Mouse (Mus musculus): ENCODE measurements around the gene Ethe1. TPM values are rescaled to one million over a fixed set of nuclear protein-coding genes. Genes with fewer than 3 reads are reported as not detected.

Ethe1 gene
- polyA plus RNA-seq, 1 experiment: 34.7 TPM

DNA sequence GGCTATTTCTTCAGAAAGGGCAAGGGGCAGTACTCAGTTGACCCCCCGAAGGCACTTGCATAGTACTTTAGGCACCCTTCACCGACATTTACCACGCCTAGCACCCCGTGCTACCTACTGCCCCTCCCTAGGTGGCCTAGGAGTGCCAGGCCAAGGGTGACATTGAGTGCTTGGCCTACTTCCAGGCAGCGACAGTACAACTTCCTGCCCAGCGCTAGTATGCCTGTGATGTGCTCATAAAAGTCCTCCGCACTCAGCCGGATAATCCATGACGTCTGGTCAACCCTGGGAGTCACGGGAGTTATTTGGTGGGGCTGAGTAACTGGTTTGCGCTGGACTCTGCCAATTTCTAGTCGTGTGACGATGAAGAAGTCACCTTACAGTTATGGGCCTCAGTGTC is 993 bp downstream of the Ethe1 start:
- H3K4me2 ChIP-seq (ENCODE audit: low read depth): no peak overlapping the region
- H3K79me2 ChIP-seq (ENCODE audit: control insufficient read depth, insufficient read depth): no peaks in the 10 kb centered on the region
- no peak overlapping the region for H3ac ChIP-seq (ENCODE audit: control insufficient read depth, insufficient read length)
- no peak overlapping the region for H3K4me3 ChIP-seq
- TF ChIP-seq TCF12 (IDR thresholded peaks at IDR 0.05; ENCODE audit: insufficient read depth, poor library complexity, severe bottlenecking) (no peak), REST (IDR thresholded peaks at IDR 0.05; ENCODE audit: insufficient read depth, insufficient read length) (no peak), MAX (IDR thresholded peaks at IDR 0.05; ENCODE audit: low read depth) (no peak), MYOG (IDR thresholded peaks at IDR 0.05; ENCODE audit: control insufficient read depth in 1 of 3, insufficient read depth in 1 of 3, insufficient read length in 2 of 3, low read depth in 2 of 3) (no peak), POLR2A (IDR thresholded peaks at IDR 0.05; ENCODE audit: insufficient read length, low read depth) (no peak), CEBPB (IDR thresholded peaks at IDR 0.05; ENCODE audit: insufficient read depth, poor library complexity, severe bottlenecking) (no peak), SRF (IDR thresholded peaks at IDR 0.05; ENCODE audit: control insufficient read depth, insufficient read length, low read depth) (no peak), E2F4 (IDR thresholded peaks at IDR 0.05; ENCODE audit: insufficient read depth) (no peak), POLR2AphosphoS2 (IDR thresholded peaks at IDR 0.05; ENCODE audit: insufficient read length, low read depth) (no peak), TCF3 (IDR thresholded peaks at IDR 0.05; ENCODE audit: insufficient read length, low read depth) (no peak), USF1 (IDR thresholded peaks at IDR 0.05; ENCODE audit: low read depth) (no peak), MYOD1 (IDR thresholded peaks at IDR 0.05; ENCODE audit: control insufficient read depth in 1 of 3, insufficient read length in 2 of 3, low read depth in 2 of 3) (no peak)
- H3K27me3 ChIP-seq (ENCODE audit: control insufficient read depth, insufficient read depth, insufficient read length): no peaks in the 10 kb centered on the region
- H3K36me3 ChIP-seq (ENCODE audit: control insufficient read depth, insufficient read depth): no peaks in the 10 kb centered on the region

GRCm38 (mm10) chr7:24591735-24592134 is 4.4 kb downstream of the Ethe1 start:
- TF ChIP-seq MYOD1 (IDR thresholded peaks at IDR 0.05; ENCODE audit: control insufficient read depth in 1 of 3, insufficient read length in 2 of 3, low read depth in 2 of 3) (no peak), POLR2AphosphoS2 (IDR thresholded peaks at IDR 0.05; ENCODE audit: insufficient read length, low read depth) (no peak), CEBPB (IDR thresholded peaks at IDR 0.05; ENCODE audit: insufficient read depth, poor library complexity, severe bottlenecking) (no peak), SRF (IDR thresholded peaks at IDR 0.05; ENCODE audit: control insufficient read depth, insufficient read length, low read depth) (no peak), E2F4 (IDR thresholded peaks at IDR 0.05; ENCODE audit: insufficient read depth) (no peak)

DNA sequence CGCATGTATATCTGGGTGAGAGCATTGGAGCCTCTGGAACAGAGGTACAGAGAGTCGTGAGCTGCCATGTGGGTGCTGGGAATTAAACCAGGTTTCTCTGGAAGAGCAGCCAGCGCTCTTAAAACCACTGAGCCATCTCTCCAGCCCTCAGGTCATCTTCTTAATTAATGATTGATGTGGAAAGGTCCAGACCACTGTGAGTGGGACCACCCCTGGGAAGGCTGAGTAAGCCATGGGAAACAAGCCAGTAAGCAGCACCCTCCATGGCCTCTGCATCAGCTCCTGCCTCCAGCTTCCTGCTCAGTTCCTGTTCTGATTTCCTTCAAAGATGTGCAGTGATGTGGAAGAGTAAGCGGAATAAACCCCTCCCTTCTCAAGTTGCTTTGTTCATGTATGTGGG is 4.8 kb downstream of the Ethe1 start:
- Histone ChIP-seq H3K79me2 (ENCODE audit: control insufficient read depth, insufficient read depth) (no peaks in the 10 kb centered on the region), H3K4me3 (no peak overlapping the region), H3K4me2 (ENCODE audit: low read depth) (no peak overlapping the region), H3K27me3 (ENCODE audit: control insufficient read depth, insufficient read depth, insufficient read length) (no peaks in the 10 kb centered on the region), H3K36me3 (ENCODE audit: control insufficient read depth, insufficient read depth) (no peaks in the 10 kb centered on the region), H3ac (ENCODE audit: control insufficient read depth, insufficient read length) (no peak overlapping the region)
- TF ChIP-seq CEBPB (IDR thresholded peaks at IDR 0.05; ENCODE audit: insufficient read depth, poor library complexity, severe bottlenecking): no peak
- no peak for TF ChIP-seq USF1 (IDR thresholded peaks at IDR 0.05; ENCODE audit: low read depth)
- TF ChIP-seq SRF (IDR thresholded peaks at IDR 0.05; ENCODE audit: control insufficient read depth, insufficient read length, low read depth): no peak
- no peak for TF ChIP-seq TCF3 (IDR thresholded peaks at IDR 0.05; ENCODE audit: insufficient read length, low read depth)
- TF ChIP-seq POLR2A (IDR thresholded peaks at IDR 0.05; ENCODE audit: insufficient read length, low read depth): no peak
- TF ChIP-seq MAX (IDR thresholded peaks at IDR 0.05; ENCODE audit: low read depth): no peak
- TF ChIP-seq MYOD1 (IDR thresholded peaks at IDR 0.05; ENCODE audit: control insufficient read depth in 1 of 3, insufficient read length in 2 of 3, low read depth in 2 of 3): no peak
- TF ChIP-seq REST (IDR thresholded peaks at IDR 0.05; ENCODE audit: insufficient read depth, insufficient read length): no peak
- no peak for TF ChIP-seq TCF12 (IDR thresholded peaks at IDR 0.05; ENCODE audit: insufficient read depth, poor library complexity, severe bottlenecking)
- TF ChIP-seq POLR2AphosphoS2 (IDR thresholded peaks at IDR 0.05; ENCODE audit: insufficient read length, low read depth): no peak
- no peak for TF ChIP-seq E2F4 (IDR thresholded peaks at IDR 0.05; ENCODE audit: insufficient read depth)
- no peak for TF ChIP-seq MYOG (IDR thresholded peaks at IDR 0.05; ENCODE audit: control insufficient read depth in 1 of 3, insufficient read depth in 1 of 3, insufficient read length in 2 of 3, low read depth in 2 of 3)

More at GRCm38 (mm10) chr7:24591735-24592134, 4.4 kb downstream of the Ethe1 start:
- Histone ChIP-seq H3K4me2 (ENCODE audit: low read depth) (no peak overlapping the region), H3ac (ENCODE audit: control insufficient read depth, insufficient read length) (no peak overlapping the region), H3K4me3 (no peak overlapping the region), H3K36me3 (ENCODE audit: control insufficient read depth, insufficient read depth) (no peaks in the 10 kb centered on the region), H3K79me2 (ENCODE audit: control insufficient read depth, insufficient read depth) (no peaks in the 10 kb centered on the region), H3K27me3 (ENCODE audit: control insufficient read depth, insufficient read depth, insufficient read length) (no peaks in the 10 kb centered on the region)

- H3K27me3 ChIP-seq (ENCODE audit: control insufficient read depth, insufficient read depth, insufficient read length): no peaks in the 10 kb centered on the region
- peak overlapping the region; percentile 49 for H3K4me3 ChIP-seq
- H3K79me2 ChIP-seq (ENCODE audit: control insufficient read depth, insufficient read depth): no peaks in the 10 kb centered on the region
- H3ac ChIP-seq (ENCODE audit: control insufficient read depth, insufficient read length): no peak overlapping the region
- no peak overlapping the region for H3K4me2 ChIP-seq (ENCODE audit: low read depth)
- H3K36me3 ChIP-seq (ENCODE audit: control insufficient read depth, insufficient read depth): no peaks in the 10 kb centered on the region
- TF ChIP-seq MYOD1 (IDR thresholded peaks at IDR 0.05; ENCODE audit: control insufficient read depth in 1 of 3, insufficient read length in 2 of 3, low read depth in 2 of 3): no peak
- TF ChIP-seq TCF12 (IDR thresholded peaks at IDR 0.05; ENCODE audit: insufficient read depth, poor library complexity, severe bottlenecking): no peak
- no peak for TF ChIP-seq POLR2A (IDR thresholded peaks at IDR 0.05; ENCODE audit: insufficient read length, low read depth)
- no peak for TF ChIP-seq CEBPB (IDR thresholded peaks at IDR 0.05; ENCODE audit: insufficient read depth, poor library complexity, severe bottlenecking)
- no peak for TF ChIP-seq MAX (IDR thresholded peaks at IDR 0.05; ENCODE audit: low read depth)
- TF ChIP-seq POLR2AphosphoS2 (IDR thresholded peaks at IDR 0.05; ENCODE audit: insufficient read length, low read depth): no peak
- no peak for TF ChIP-seq SRF (IDR thresholded peaks at IDR 0.05; ENCODE audit: control insufficient read depth, insufficient read length, low read depth)
- no peak for TF ChIP-seq USF1 (IDR thresholded peaks at IDR 0.05; ENCODE audit: low read depth)
- no peak for TF ChIP-seq REST (IDR thresholded peaks at IDR 0.05; ENCODE audit: insufficient read depth, insufficient read length)
- TF ChIP-seq TCF3 (IDR thresholded peaks at IDR 0.05; ENCODE audit: insufficient read length, low read depth): no peak
- no peak for TF ChIP-seq MYOG (IDR thresholded peaks at IDR 0.05; ENCODE audit: control insufficient read depth in 1 of 3, insufficient read depth in 1 of 3, insufficient read length in 2 of 3, low read depth in 2 of 3)
- TF ChIP-seq E2F4 (IDR thresholded peaks at IDR 0.05; ENCODE audit: insufficient read depth): no peak
Observed at GRCm38 (mm10) chr7:24592781-24593180, 5.4 kb downstream of the Ethe1 start.

Data from myocyte (in vitro differentiated cells).